Mouse (Mus musculus) brown adipose tissue, adult 24 weeks (tissue): Measurements from ENCODE around the gene 5430419D17Rik. TPM values are rescaled to one million over a fixed set of nuclear protein-coding genes. Genes with fewer than 3 reads are reported as not detected.

Experiments used
- H3K27ac ChIP-seq: fragments of 200-500 bp; replicated peaks from 2 replicates; pipeline ENCODE4 v1.5.1; 2012; ENCODE audit warnings: low read depth, mild to moderate bottlenecking, low read length
- H3K4me1 ChIP-seq: fragments of 200-500 bp; 2 replicates; pipeline ENCODE4 v1.6.1; 2012; ENCODE audit warnings: low read length, mixed read lengths; ENCODE audit not compliant: control insufficient read depth, insufficient read depth, insufficient read length
- H3K4me3 ChIP-seq: fragments of 200-500 bp; 2 replicates; pipeline ENCODE4 v1.5.1; 2012; ENCODE audit warnings: low read depth, mild to moderate bottlenecking, low read length, moderate library complexity; ENCODE audit not compliant: insufficient read depth
- polyA plus RNA-seq: library from polyadenylated mRNA; stranded (reverse); fragments of >200 nt; gene quantifications from 2 replicates; pipeline ENCODE4 v1.2.4, GENCODE M21; 2012; ENCODE audit not compliant: missing spikeins, insufficient read depth, insufficient read length

5430419D17Rik gene
- polyA plus RNA-seq: not detected in 2 replicates

DNA sequence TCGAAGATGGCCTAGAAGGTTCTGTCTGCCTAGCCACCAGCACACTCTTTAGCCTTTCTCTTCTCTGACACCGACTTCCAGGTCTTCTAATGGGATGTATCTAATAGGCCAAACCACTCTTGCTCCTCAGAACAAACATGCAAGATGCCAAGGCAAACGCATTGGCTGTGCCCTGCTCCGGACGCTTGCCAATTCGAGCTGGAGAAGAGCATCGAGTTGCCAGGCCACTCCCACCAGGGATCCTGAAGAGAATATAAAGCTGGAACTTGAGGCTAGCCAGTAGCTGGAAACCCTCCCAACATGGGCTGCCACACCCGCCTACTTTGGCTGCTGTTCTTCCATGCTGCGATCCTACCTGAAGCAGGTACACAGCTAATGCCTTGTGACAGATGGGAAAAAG lies at the start of gene 5430419D17Rik:
TSS of gene 5430419D17Rik (plus strand) at position 282 of the 400 bp plus-strand sequence.
- H3K4me3 ChIP-seq: no peak within 1 kb of the TSS
- no peaks in the 10 kb centered on the region for H3K4me1 ChIP-seq
- no peak within 1 kb of the TSS for H3K27ac ChIP-seq

- Histone ChIP-seq H3K4me3 (no peak overlapping the region), H3K27ac (no peak overlapping the region), H3K4me1 (no peaks in the 10 kb centered on the region)
Observed at GRCm38 (mm10) chr7:131130021-131130420, 44.2 kb upstream of the 5430419D17Rik start.

DNA sequence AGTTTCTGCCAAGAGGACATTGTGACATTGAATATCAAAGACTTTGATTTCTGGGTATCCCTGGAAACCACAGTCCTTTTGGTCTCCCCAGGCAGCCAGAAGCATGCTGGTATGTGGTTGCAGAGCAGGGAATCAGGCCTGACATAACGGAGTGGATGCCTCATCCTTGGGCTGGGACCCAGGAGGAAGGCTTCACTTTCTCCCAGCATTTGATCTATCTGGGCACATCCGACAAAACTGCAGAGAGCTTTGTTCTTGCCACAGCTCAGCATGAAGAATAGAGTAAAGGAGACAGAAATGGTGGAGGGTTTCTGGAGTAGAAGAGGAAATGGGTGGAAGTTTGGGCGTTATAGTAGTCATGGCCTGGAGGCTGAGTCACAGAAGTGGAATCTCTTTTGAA lies 41.0 kb upstream of the 5430419D17Rik start:
- no peak overlapping the region for H3K4me3 ChIP-seq
- no peak overlapping the region for H3K27ac ChIP-seq
- H3K4me1 ChIP-seq: no peaks in the 10 kb centered on the region

GRCm38 (mm10) chr7:131146214-131146613 lies 28.0 kb upstream of the 5430419D17Rik start, which contains the start of gene 4933402N03Rik:
4933402N03Rik (minus strand) TSS chr7:131146314.
- H3K27ac ChIP-seq: no peak within 1 kb of the TSS
- no peak within 1 kb of the TSS for H3K4me3 ChIP-seq
- H3K4me1 ChIP-seq: no peaks in the 10 kb centered on the region

DNA sequence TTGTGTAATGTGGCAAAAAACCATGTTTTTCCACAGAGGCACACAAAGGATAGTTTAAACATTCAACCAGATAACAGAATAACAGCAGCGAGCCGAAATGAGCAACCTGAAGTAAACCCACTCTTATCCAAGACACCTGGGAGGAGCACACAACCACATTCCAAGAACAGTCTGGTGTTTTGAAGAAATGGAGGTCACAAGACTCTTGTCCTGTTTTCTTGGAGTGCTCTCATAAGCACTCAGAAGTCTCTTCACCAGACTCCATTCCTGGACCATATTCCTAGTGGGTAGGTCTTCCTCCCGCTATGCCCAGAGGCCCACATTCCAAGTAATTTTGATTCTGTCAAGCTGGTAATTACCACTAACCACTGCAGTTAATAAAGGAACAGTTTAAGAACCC lies 24.0 kb upstream of the 5430419D17Rik start:
- no peak overlapping the region for H3K27ac ChIP-seq

GRCm38 (mm10) chr7:131153044-131153443 lies 21.2 kb upstream of the 5430419D17Rik start:
- H3K4me3 ChIP-seq: no peak overlapping the region
- no peaks in the 10 kb centered on the region for H3K4me1 ChIP-seq
- H3K27ac ChIP-seq: no peak overlapping the region

More for the DNA sequence above, 24.0 kb upstream of the 5430419D17Rik start:
- Histone ChIP-seq H3K4me3 (no peak overlapping the region), H3K4me1 (no peaks in the 10 kb centered on the region)

DNA sequence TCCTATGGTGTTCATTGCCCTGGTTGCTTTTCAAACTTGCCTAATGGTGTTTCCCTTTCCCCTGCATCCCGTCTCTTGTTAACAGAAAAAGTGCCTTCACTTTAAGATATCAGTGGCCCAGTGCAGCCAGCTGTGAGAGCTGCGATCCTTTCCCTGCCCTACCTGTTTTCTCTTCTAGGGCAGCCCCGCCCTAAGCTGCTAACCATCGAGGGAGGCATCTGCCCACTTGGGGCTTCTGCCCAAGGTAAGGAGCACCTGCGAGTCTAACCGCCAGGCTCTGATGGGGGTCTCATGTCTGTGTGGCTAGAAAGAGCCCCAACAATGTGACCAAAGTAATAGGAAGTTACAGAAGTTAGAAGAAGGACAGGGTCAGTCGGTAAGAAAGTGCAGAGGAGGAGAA lies 12.0 kb upstream of the 5430419D17Rik start:
- Histone ChIP-seq H3K4me3 (no peak overlapping the region), H3K4me1 (no peaks in the 10 kb centered on the region), H3K27ac (no peak overlapping the region)

- no peak overlapping the region for H3K4me3 ChIP-seq
- H3K4me1 ChIP-seq: no peaks in the 10 kb centered on the region
- H3K27ac ChIP-seq: no peak overlapping the region
Observed at GRCm38 (mm10) chr7:131167771-131168170, 6.4 kb upstream of the 5430419D17Rik start.

DNA sequence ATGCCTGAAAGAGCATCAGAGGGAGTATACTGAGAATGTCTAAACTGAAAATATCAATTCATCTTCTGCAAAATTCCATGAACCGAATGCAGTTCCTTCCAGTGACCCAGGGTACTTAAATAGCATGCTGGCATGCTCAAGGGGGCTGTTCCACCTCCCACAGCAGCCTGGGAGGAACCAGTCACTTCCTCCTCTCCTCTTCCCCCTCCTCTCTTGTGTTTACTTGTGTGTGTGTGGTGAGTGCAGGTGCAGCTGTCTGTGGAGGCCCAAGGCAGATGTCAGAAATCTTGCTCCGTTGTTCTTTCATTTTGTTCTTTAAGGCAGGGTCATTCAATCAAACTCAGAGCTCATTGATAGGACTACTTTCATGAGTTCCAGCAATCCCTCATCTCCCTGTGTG lies 5.1 kb upstream of the 5430419D17Rik start:
- Histone ChIP-seq H3K4me3 (no peak overlapping the region), H3K4me1 (no peaks in the 10 kb centered on the region), H3K27ac (no peak overlapping the region)

- H3K4me1 ChIP-seq: no peaks in the 10 kb centered on the region
Observed at GRCm38 (mm10) chr7:131182685-131183084, 8.5 kb downstream of the 5430419D17Rik start.

DNA sequence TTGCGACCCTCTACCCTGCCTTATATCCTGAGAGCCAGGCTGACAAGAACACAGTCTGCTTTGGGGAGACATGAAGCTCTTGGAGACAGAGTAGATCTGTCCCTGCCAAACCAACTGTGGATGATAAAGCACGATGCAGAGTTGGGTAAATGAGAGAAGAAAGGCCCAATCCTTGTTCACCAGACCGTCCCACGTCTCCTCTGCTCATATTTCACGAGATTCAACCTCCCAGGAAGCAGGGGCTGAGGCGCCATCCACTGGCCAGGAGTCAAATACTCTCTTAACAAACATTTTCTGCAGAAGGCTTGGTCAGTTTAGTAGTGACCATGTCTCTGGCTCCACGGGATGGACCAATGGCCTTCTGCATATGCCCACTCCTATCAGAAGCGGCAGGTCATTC lies 10.1 kb downstream of the 5430419D17Rik start:
- Histone ChIP-seq H3K27ac (no peak overlapping the region), H3K4me3 (no peak overlapping the region), H3K4me1 (no peaks in the 10 kb centered on the region)

More at GRCm38 (mm10) chr7:131182685-131183084, 8.5 kb downstream of the 5430419D17Rik start:
- Histone ChIP-seq H3K4me3 (no peak overlapping the region), H3K27ac (no peak overlapping the region)

- Histone ChIP-seq H3K4me1 (no peaks in the 10 kb centered on the region), H3K27ac (no peak overlapping the region), H3K4me3 (no peak overlapping the region)
Observed at GRCm38 (mm10) chr7:131187047-131187446, 12.8 kb downstream of the 5430419D17Rik start.

DNA sequence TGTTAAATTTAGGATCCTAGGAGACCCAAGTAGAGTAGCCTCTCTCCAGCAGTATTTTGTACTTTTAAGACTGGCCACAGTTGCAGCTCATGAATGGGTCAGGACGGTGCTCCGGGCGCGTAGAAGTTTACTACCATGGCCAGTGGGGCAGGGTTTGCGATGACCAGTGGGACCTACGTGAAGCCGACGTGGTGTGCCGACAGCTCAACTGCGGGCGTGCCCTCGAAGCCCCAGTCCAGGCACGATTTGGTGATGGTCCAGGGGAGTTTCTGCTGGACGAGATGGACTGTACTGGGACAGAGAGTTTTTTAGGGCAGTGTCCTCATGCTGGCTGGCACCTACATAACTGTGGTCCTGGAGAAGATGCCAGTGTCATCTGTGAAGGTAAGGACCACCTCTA lies 13.8 kb downstream of the 5430419D17Rik start:
- H3K4me3 ChIP-seq: no peak overlapping the region
- H3K4me1 ChIP-seq: no peaks in the 10 kb centered on the region
- H3K27ac ChIP-seq: no peak overlapping the region

DNA sequence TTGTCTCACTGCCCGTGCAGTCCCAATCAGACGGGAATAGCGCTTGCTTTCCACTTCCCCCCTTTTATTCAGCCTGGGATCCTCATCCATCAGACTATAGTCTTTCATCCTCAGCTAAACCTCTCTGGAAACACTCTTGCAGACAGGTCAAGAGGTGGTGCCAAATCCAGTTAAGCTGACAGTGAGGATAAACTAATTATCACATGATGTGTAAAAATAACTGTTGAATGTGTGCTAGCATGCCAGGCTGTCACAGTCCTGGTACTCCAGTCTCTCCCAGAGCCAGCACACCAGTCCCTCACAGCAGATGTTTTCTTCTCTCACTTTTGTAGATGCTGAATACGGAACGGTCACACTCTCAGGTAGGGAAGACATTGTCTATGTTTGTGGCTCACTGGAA lies 48.9 kb downstream of the 5430419D17Rik start:
- Histone ChIP-seq H3K27ac (no peak overlapping the region), H3K4me1 (no peaks in the 10 kb centered on the region), H3K4me3 (no peak overlapping the region)

DNA sequence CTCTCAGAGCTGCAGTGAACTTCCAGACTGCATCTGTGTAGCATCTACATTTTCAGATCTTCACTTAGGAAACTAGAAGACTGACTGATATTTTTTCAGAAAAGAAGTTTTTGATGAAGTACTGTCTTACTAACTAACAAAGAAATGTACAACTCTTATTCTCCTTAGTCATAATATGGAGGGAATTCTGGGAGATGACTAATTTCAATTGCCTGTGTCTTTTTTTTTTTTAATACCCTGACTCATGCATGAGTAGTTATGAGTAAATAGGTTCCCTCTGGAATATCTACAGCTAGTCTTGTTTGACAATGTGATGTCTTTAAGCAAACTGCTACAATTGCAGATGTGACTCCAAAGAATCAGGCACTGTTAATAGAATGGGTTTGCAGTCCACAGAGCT lies 61.9 kb downstream of the 5430419D17Rik start:
- no peak overlapping the region for H3K4me3 ChIP-seq
- no peak overlapping the region for H3K27ac ChIP-seq
- H3K4me1 ChIP-seq: no peaks in the 10 kb centered on the region

DNA sequence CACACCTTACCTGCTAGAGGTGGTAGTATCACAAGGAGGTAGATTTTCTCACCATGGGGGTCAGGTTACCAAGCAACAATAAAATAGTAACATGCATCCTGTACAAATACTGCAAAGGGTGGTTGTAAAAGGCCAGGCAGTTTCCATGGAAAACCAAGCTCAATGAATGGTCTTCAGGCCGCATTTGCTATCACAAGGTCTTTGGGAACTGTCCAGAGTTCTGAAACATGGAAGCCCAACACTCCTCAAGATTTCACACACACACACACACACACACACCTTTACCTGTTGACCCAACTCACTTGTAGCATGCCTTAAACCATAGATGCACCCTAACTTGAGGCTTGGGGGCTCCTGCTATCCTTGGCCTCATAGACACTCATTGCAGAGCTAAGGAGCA lies 70.8 kb downstream of the 5430419D17Rik start:
- Histone ChIP-seq H3K4me1 (no peaks in the 10 kb centered on the region), H3K4me3 (no peak overlapping the region), H3K27ac (no peak overlapping the region)

DNA sequence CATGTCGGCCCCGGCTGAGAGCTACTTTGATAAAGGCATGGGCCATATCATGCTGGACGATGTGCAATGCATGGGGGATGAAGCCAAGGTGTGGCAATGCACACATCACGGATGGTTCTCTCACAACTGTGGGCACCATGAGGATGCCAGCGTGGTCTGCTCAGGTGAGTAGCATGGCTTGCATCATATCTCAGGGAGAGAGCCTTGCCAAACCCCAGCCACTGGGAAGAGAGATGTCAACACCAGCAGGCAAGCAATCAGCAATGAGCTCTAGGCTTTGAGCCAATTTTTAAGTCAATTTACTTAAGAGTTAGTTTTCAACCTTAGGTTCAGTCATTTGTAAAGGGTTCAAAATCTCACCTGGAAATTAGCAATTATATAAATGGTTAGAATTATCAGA lies 82.6 kb downstream of the 5430419D17Rik start:
- H3K27ac ChIP-seq: no peak overlapping the region
- H3K4me1 ChIP-seq: no peaks in the 10 kb centered on the region
- no peak overlapping the region for H3K4me3 ChIP-seq
